Mouse (Mus musculus) limb, embryonic 10.5 days (tissue): ENCODE data around the gene Sema3e. TPM values are rescaled to one million over a fixed set of nuclear protein-coding genes. Genes with fewer than 3 reads are reported as not detected.

ENCODE experiments used
- DNase-seq: peaks from one replicate; pipeline ENCODE4 v3.0.0-alpha.2; 2017; ENCODE audit warnings: low spot score
- H3K27ac ChIP-seq: fragments of 300-500 bp; sonication (generic); 2 replicates; pipeline ENCODE4 v1.5.1; 2016; ENCODE audit warnings: mild to moderate bottlenecking
- H3K27me3 ChIP-seq: fragments of 300-500 bp; sonication (generic); 2 replicates; pipeline ENCODE4 v1.6.1; 2016; ENCODE audit warnings: low read depth, mild to moderate bottlenecking; ENCODE audit not compliant: poor library complexity, severe bottlenecking
- H3K36me3 ChIP-seq: fragments of 300-500 bp; sonication (generic); 2 replicates; pipeline ENCODE4 v1.6.1; 2016; ENCODE audit warnings: mild to moderate bottlenecking, moderate library complexity
- H3K4me1 ChIP-seq: fragments of 300-500 bp; sonication (generic); 2 replicates; pipeline ENCODE4 v1.6.1; 2016
- H3K4me3 ChIP-seq: fragments of 300-500 bp; sonication (generic); 2 replicates; pipeline ENCODE4 v1.5.1; 2016; ENCODE audit warnings: mild to moderate bottlenecking, moderate library complexity
- H3K9me3 ChIP-seq: fragments of 300-500 bp; sonication (generic); replicated peaks from 2 replicates; pipeline ENCODE4 v1.6.1; 2016; ENCODE audit warnings: mild to moderate bottlenecking
- WGBS: fragments of 180-500 bp; shearing (Covaris S2); methylation state at CpG from one replicate; pipeline ENCODE4 v1.1.7; 2016; 5-methylcytosine and 5-hydroxymethylcytosine counted together
- polyA plus RNA-seq: library from polyadenylated mRNA; unstranded; fragments of >200 nt; fragmentation: Nextera tagmentation; extraction: Ambion mirVana; gene quantifications from 2 replicates; pipeline ENCODE4 v1.2.1, GENCODE M21; 2016

The Sema3e gene
- polyA plus RNA-seq, 1 experiment from 2014 or later = 0.35 TPM

- 35% methylated on average over 3 of the region's 3 CpGs for WGBS
- Histone ChIP-seq H3K4me1 (no peaks in the 10 kb centered on the region), H3K36me3 (no peaks in the 10 kb centered on the region), H3K27ac (no peak overlapping the region), H3K27me3 (no peaks in the 10 kb centered on the region), H3K9me3 (no peaks in the 10 kb centered on the region), H3K4me3 (no peak overlapping the region)
- no peak for DNase-seq
Observed at GRCm38 (mm10) chr5:14033302-14033701, 8.2 kb downstream of the Sema3e start.

GRCm38 (mm10) chr5:14038813-14039496 is 13.9 kb downstream of the Sema3e start:
- Histone ChIP-seq H3K27ac (no peak overlapping the region), H3K9me3 (no peaks in the 10 kb centered on the region), H3K27me3 (no peaks in the 10 kb centered on the region), H3K36me3 (no peaks in the 10 kb centered on the region), H3K4me3 (no peak overlapping the region), H3K4me1 (0 out of 2 replicates have a peak, but pooled peaks cover 3% of the 10 kb centered on the region)
- WGBS = 24% methylated on average over 9 of the region's 9 CpGs
- DNase-seq = no peak

GRCm38 (mm10) chr5:14040208-14040607 is 15.1 kb downstream of the Sema3e start:
- Histone ChIP-seq H3K4me3 (no peak overlapping the region), H3K36me3 (no peaks in the 10 kb centered on the region), H3K4me1 (0 out of 2 replicates have a peak, but pooled peaks cover 3% of the 10 kb centered on the region), H3K27me3 (no peaks in the 10 kb centered on the region), H3K9me3 (no peaks in the 10 kb centered on the region), H3K27ac (no peak overlapping the region)
- no peak for DNase-seq
- 42% methylated on average over 4 of the region's 4 CpGs for WGBS

GRCm38 (mm10) chr5:14043116-14043515 is 18.0 kb downstream of the Sema3e start:
- Histone ChIP-seq H3K36me3 (no peaks in the 10 kb centered on the region), H3K27ac (no peak overlapping the region), H3K27me3 (no peaks in the 10 kb centered on the region), H3K4me1 (0 out of 2 replicates have a peak, but pooled peaks cover 3% of the 10 kb centered on the region), H3K4me3 (no peak overlapping the region), H3K9me3 (no peaks in the 10 kb centered on the region)
- WGBS = 92% methylated on average over 5 of the region's 5 CpGs
- no peak for DNase-seq

GRCm38 (mm10) chr5:14043983-14044382 is 18.9 kb downstream of the Sema3e start:
- Histone ChIP-seq H3K4me1 (0 out of 2 replicates have a peak, but pooled peaks cover 3% of the 10 kb centered on the region), H3K27ac (no peak overlapping the region), H3K4me3 (no peak overlapping the region), H3K36me3 (no peaks in the 10 kb centered on the region), H3K27me3 (no peaks in the 10 kb centered on the region), H3K9me3 (no peaks in the 10 kb centered on the region)
- WGBS = 96% methylated on average over 6 of the region's 6 CpGs
- DNase-seq = no peak

GRCm38 (mm10) chr5:14048660-14049059 is 23.6 kb downstream of the Sema3e start:
- Histone ChIP-seq H3K4me3 (no peak overlapping the region), H3K9me3 (no peaks in the 10 kb centered on the region), H3K4me1 (no peaks in the 10 kb centered on the region), H3K27me3 (no peaks in the 10 kb centered on the region), H3K36me3 (no peaks in the 10 kb centered on the region), H3K27ac (no peak overlapping the region)
- WGBS = 43% methylated on average over 7 of the region's 7 CpGs
- no peak for DNase-seq

- Histone ChIP-seq H3K27ac (no peak overlapping the region), H3K9me3 (no peaks in the 10 kb centered on the region), H3K4me1 (no peaks in the 10 kb centered on the region), H3K4me3 (no peak overlapping the region), H3K36me3 (no peaks in the 10 kb centered on the region), H3K27me3 (no peaks in the 10 kb centered on the region)
- WGBS = 81% methylated on average over 5 of the region's 5 CpGs
- DNase-seq = no peak
Observed at GRCm38 (mm10) chr5:14054472-14054871, 29.4 kb downstream of the Sema3e start.

GRCm38 (mm10) chr5:14059895-14060553 is 34.9 kb downstream of the Sema3e start:
- DNase-seq = no peak
- Histone ChIP-seq H3K27me3 (no peaks in the 10 kb centered on the region), H3K4me1 (no peaks in the 10 kb centered on the region), H3K9me3 (no peaks in the 10 kb centered on the region), H3K27ac (no peak overlapping the region), H3K4me3 (no peak overlapping the region), H3K36me3 (no peaks in the 10 kb centered on the region)
- WGBS = 90% methylated on average over 4 of the region's 4 CpGs

- no peaks in the 10 kb centered on the region for H3K9me3 ChIP-seq
- 76% methylated on average over 4 of the region's 4 CpGs for WGBS
- no peaks in the 10 kb centered on the region for H3K36me3 ChIP-seq
Observed at GRCm38 (mm10) chr5:14062918-14063481, 37.9 kb downstream of the Sema3e start.

GRCm38 (mm10) chr5:14073152-14073551 is 48.1 kb downstream of the Sema3e start:
- DNase-seq = no peak
- WGBS = 93% methylated on average over 3 of the region's 3 CpGs
- Histone ChIP-seq H3K36me3 (no peaks in the 10 kb centered on the region), H3K27ac (no peak overlapping the region), H3K27me3 (no peaks in the 10 kb centered on the region), H3K4me3 (no peak overlapping the region), H3K9me3 (no peaks in the 10 kb centered on the region), H3K4me1 (no peaks in the 10 kb centered on the region)

More at GRCm38 (mm10) chr5:14062918-14063481, 37.9 kb downstream of the Sema3e start:
- Histone ChIP-seq H3K27me3 (no peaks in the 10 kb centered on the region), H3K4me1 (no peaks in the 10 kb centered on the region), H3K4me3 (no peak overlapping the region), H3K27ac (no peak overlapping the region)
- DNase-seq = no peak

- no peak overlapping the region for H3K27ac ChIP-seq
- 64% methylated on average over 2 of the region's 2 CpGs for WGBS
- DNase-seq = no peak
- no peaks in the 10 kb centered on the region for H3K9me3 ChIP-seq
- H3K4me1 ChIP-seq = peaks cover 10% of the 10 kb centered on the region
- no peaks in the 10 kb centered on the region for H3K36me3 ChIP-seq
- no peak overlapping the region for H3K4me3 ChIP-seq
- H3K27me3 ChIP-seq = no peaks in the 10 kb centered on the region
Observed at GRCm38 (mm10) chr5:14088100-14088499, 63.0 kb downstream of the Sema3e start.

GRCm38 (mm10) chr5:14089875-14090608 is 65.0 kb downstream of the Sema3e start:
- Histone ChIP-seq H3K4me1 (peaks cover 10% of the 10 kb centered on the region), H3K4me3 (no peak overlapping the region), H3K36me3 (no peaks in the 10 kb centered on the region), H3K27ac (no peak overlapping the region), H3K9me3 (no peaks in the 10 kb centered on the region), H3K27me3 (no peaks in the 10 kb centered on the region)
- WGBS = 80% methylated on average over 9 of the region's 9 CpGs
- DNase-seq = no peak

- no peaks in the 10 kb centered on the region for H3K9me3 ChIP-seq
- WGBS = 91% methylated on average over 4 of the region's 4 CpGs
Observed at GRCm38 (mm10) chr5:14090609-14090969, 65.5 kb downstream of the Sema3e start.

More at GRCm38 (mm10) chr5:14090609-14090969, 65.5 kb downstream of the Sema3e start:
- peaks cover 10% of the 10 kb centered on the region for H3K4me1 ChIP-seq
- H3K36me3 ChIP-seq = no peaks in the 10 kb centered on the region
- H3K27ac ChIP-seq = no peak overlapping the region
- DNase-seq = no peak
- H3K27me3 ChIP-seq = no peaks in the 10 kb centered on the region
- no peak overlapping the region for H3K4me3 ChIP-seq
